ENCODE assay signal across 8 mouse cellular contexts in the genomic region with DNA sequence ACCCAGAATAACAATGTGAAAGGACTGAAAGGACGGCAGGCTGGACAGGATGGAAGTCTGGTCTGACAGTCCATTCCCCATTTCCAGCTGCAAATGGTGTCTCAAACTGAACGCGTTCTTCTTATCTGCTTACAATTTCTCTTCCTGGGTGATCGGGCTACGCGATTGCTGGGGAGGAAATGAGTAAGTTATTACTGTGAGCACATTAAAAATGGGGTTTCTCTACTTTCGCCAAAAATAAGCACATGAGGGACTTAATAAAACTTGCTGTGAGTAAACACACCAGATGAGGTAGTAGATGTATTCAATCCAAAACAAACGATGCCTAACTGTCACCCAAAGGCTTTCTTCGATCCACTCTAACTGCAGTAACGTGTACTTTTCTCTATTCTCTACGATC. TPM values are rescaled to one million over a fixed set of nuclear protein-coding genes. Genes with fewer than 3 reads are reported as not detected.
DNase-seq lines count a peak whose midpoint lies in the region; ATAC-seq and TF ChIP-seq lines count a peak whose summit lies in the region.

No protein-coding gene starts in this region.

- in situ Hi-C loops in ES-E14 (cut with MboI; ENCODE audit: low sequenced_read_pairs in 2 of 2, unreplicated experiment in 2 of 2), result loop anchor here in 1 of 2 experiments (25.0 kb wide), 1 partner anchor 374 kb away; no protein-coding TSS in a partner anchor

- DNase-seq in 416B (ENCODE audit: low read depth) (peak; percentile 74), ES-E14 (ENCODE audit: low read depth, low spot score) (no peak)
- peak; percentile 28 for DNase-seq in hindbrain, postnatal 0 days (ENCODE audit: low spot score)
- DNase-seq in neural tube, embryonic 11.5 days (ENCODE audit: low spot score), result no peak
- no peak for DNase-seq in cerebellum, adult 9-11 months
- DNase-seq in layer of hippocampus, postnatal 25 days (ENCODE audit: extremely low spot score in 1 of 2, low spot score in 1 of 2), result no peak

- H3K36me3 ChIP-seq in ES-E14 (ENCODE audit: control insufficient read depth, insufficient read depth, low read length, poor library complexity, severe bottlenecking), result no peaks in the 10 kb centered on the region
- no peaks in the 10 kb centered on the region for H3K36me3 ChIP-seq in hindbrain, postnatal 0 days (ENCODE audit: insufficient read depth, low read length)
- 0 out of 2 replicates have a peak, but pooled peaks cover 2% of the 10 kb centered on the region for H3K36me3 ChIP-seq in liver, embryonic 16.5 days (ENCODE audit: control insufficient read depth, insufficient read depth)
- H3K36me3 ChIP-seq in neural tube, embryonic 11.5 days (ENCODE audit: control insufficient read depth, insufficient read depth, low read length), result no peaks in the 10 kb centered on the region

- TF ChIP-seq CTCF in hindbrain, postnatal 0 days (IDR thresholded peaks at IDR 0.05; ENCODE audit: low read depth), result no peak

- peak overlapping the region; percentile 92 to 95 for H3K4me3 ChIP-seq in ES-E14 (ENCODE audit: insufficient read depth in 1 of 2, low read depth in 1 of 2, low read length in 2 of 2, poor library complexity in 1 of 2, severe bottlenecking in 1 of 2)
- H3K4me3 ChIP-seq in hindbrain, postnatal 0 days (ENCODE audit: low read length), result peak overlapping the region; percentile 91
- H3K4me3 ChIP-seq in liver, embryonic 16.5 days (ENCODE audit: low read depth, low read length), result peak overlapping the region; percentile 83
- peak overlapping the region; percentile 87 for H3K4me3 ChIP-seq in neural tube, embryonic 11.5 days (ENCODE audit: low read depth, low read length)

- H3K9ac ChIP-seq in ES-E14 (ENCODE audit: insufficient read depth, low read depth, low read length, poor library complexity, severe bottlenecking), result peak overlapping the region; percentile 85
- peak overlapping the region; percentile 94 for H3K9ac ChIP-seq in hindbrain, postnatal 0 days (replicated peaks; ENCODE audit: low read length)
- peak overlapping the region; percentile 96 for H3K9ac ChIP-seq in liver, embryonic 16.5 days (ENCODE audit: low read depth, low read length)
- H3K9ac ChIP-seq in neural tube, embryonic 11.5 days (ENCODE audit: low read length), result peak overlapping the region; percentile 82

- no peak overlapping the region for H3K27ac ChIP-seq in ES-E14 (ENCODE audit: insufficient read depth, low read depth, low read length, poor library complexity, severe bottlenecking)
- H3K27ac ChIP-seq in hindbrain, postnatal 0 days, result peak overlapping the region; percentile 98
- peak overlapping the region; percentile 91 for H3K27ac ChIP-seq in liver, embryonic 16.5 days (ENCODE audit: low read length)
- 0 out of 2 replicates have a peak overlapping the region, but pooled peaks have one; percentile 49 for H3K27ac ChIP-seq in neural tube, embryonic 11.5 days (ENCODE audit: low read depth, low read length)

- no peaks in the 10 kb centered on the region for H3K9me3 ChIP-seq in ES-E14 (ENCODE audit: control insufficient read depth, insufficient read depth, low read depth, low read length)
- H3K9me3 ChIP-seq in hindbrain, postnatal 0 days (ENCODE audit: low read length), result no peaks in the 10 kb centered on the region
- no peaks in the 10 kb centered on the region for H3K9me3 ChIP-seq in liver, embryonic 16.5 days (replicated peaks; ENCODE audit: control insufficient read depth, low read length)
- no peaks in the 10 kb centered on the region for H3K9me3 ChIP-seq in neural tube, embryonic 11.5 days (ENCODE audit: control insufficient read depth, low read length)

- ATAC-seq in erythroblast, adult 5-6 weeks (replicated peaks; ENCODE audit: low FRiP score, poor library complexity, severe bottlenecking), result 0 out of 2 replicates have a peak, but pooled peaks have one; percentile 22
- no peak for ATAC-seq in hindbrain, postnatal 0 days
- no peak for ATAC-seq in liver, embryonic 16.5 days (ENCODE audit: low read depth)
- ATAC-seq in neural tube, embryonic 11.5 days (ENCODE audit: insufficient read depth, low FRiP score, low TSS enrichment), result no peak

- WGBS in hindbrain, postnatal 0 days, result 1% methylated on average over 11 of the region's 11 CpGs
- WGBS in liver, embryonic 16.5 days (ENCODE audit: insufficient replicate concordance), result under 1% methylated on average over 11 of the region's 11 CpGs
- 4% methylated on average over 11 of the region's 11 CpGs for WGBS in neural tube, embryonic 11.5 days

- H3K4me2 ChIP-seq in hindbrain, postnatal 0 days (ENCODE audit: low read depth, low read length), result peak overlapping the region; percentile 57
- peak overlapping the region; percentile 48 for H3K4me2 ChIP-seq in liver, embryonic 16.5 days (ENCODE audit: low read depth, low read length)
- peak overlapping the region; percentile 63 for H3K4me2 ChIP-seq in neural tube, embryonic 11.5 days (ENCODE audit: low read depth)

- H3K27me3 ChIP-seq in hindbrain, postnatal 0 days (ENCODE audit: insufficient read depth, low read length), result no peaks in the 10 kb centered on the region
- no peaks in the 10 kb centered on the region for H3K27me3 ChIP-seq in liver, embryonic 16.5 days (ENCODE audit: control insufficient read depth, insufficient read depth, low read depth, low read length)
- no peaks in the 10 kb centered on the region for H3K27me3 ChIP-seq in neural tube, embryonic 11.5 days (ENCODE audit: control insufficient read depth, insufficient read depth, low read length)

- H3K4me1 ChIP-seq in ES-E14 (ENCODE audit: control insufficient read depth in 2 of 2, insufficient read depth in 2 of 2, low read length in 2 of 2, poor library complexity in 1 of 2), result 0 out of 4 replicates have a peak, but pooled peaks cover 0 to 4% of the 10 kb centered on the region in 2 experiments
- H3K4me1 ChIP-seq in hindbrain, postnatal 0 days (ENCODE audit: insufficient read depth, low read length), result 0 out of 2 replicates have a peak, but pooled peaks cover 5% of the 10 kb centered on the region
- H3K4me1 ChIP-seq in liver, embryonic 16.5 days (ENCODE audit: control insufficient read depth, low read depth, low read length), result peaks cover 3% of the 10 kb centered on the region; the same call in 1 of the 2 replicates
- no peaks in the 10 kb centered on the region; the same call in 1 of the 2 replicates for H3K4me1 ChIP-seq in neural tube, embryonic 11.5 days (ENCODE audit: control insufficient read depth, insufficient read depth, low read length)

TF ChIP-seq in ES-E14, 5 proteins besides CTCF, POLR2A, EP300 and RAD21:
- TF ChIP-seq MAFK (IDR thresholded peaks at IDR 0.05; ENCODE audit: insufficient read depth, low read depth, low read length), result no peak
- no peak for TF ChIP-seq ZC3H11A (IDR thresholded peaks at IDR 0.05; ENCODE audit: borderline replicate concordance, low read depth, low read length)
- no peak for TF ChIP-seq HCFC1 (IDR thresholded peaks at IDR 0.05; ENCODE audit: borderline replicate concordance, insufficient read depth, low read length)
- no peak for TF ChIP-seq ZNF384 (IDR thresholded peaks at IDR 0.05; ENCODE audit: low read depth, low read length)
- TF ChIP-seq CHD2 (IDR thresholded peaks at IDR 0.05; ENCODE audit: low read depth, low read length), result no peak
TF ChIP-seq in ES-E14: peak in this region for 0.

RNA-seq across cellular contexts. Expression of gene Arl4a, which starts 1.2 kb away (rescaled TPM):
- total RNA-seq in ES-E14 (2012; rRNA removed), result 18.5 and 20.2 TPM in 2 replicates
- 567 and 568 TPM in 2 replicates for total RNA-seq in erythroblast, adult 5-6 weeks (2015; ENCODE audit: low replicate concordance)
- total RNA-seq in erythroblast, adult 5-6 weeks (2017; ENCODE audit: low replicate concordance), result 331 and 428 TPM in 2 replicates
- total RNA-seq in hindbrain, postnatal 0 days (2014; rRNA removed), result 48.3 and 61.9 TPM in 2 replicates
- polyA plus RNA-seq in hindbrain, postnatal 0 days (2015; fragmentation: Nextera tagmentation; extraction: Ambion mirVana), result 113 and 114 TPM in 2 replicates
- 92.3 and 93.3 TPM in 2 replicates for polyA plus RNA-seq in liver, embryonic 16.5 days (2015; fragmentation: Nextera tagmentation; extraction: Ambion mirVana)
- 109 and 117 TPM in 2 replicates for polyA plus RNA-seq in neural tube, embryonic 11.5 days (2014; fragmentation: Nextera tagmentation; extraction: Ambion mirVana)
- 10 to 100 TPM; 27.0 to 32.6 TPM for total RNA-seq in layer of hippocampus, postnatal 25 days (2021)

Comparison
In these comparisons a context has a peak if more than half of its experiments do, and no peak if none do; other contexts are left out.
1. DNase-seq: peak in 416B (single experiment) and hindbrain, postnatal 0 days (single experiment); none in ES-E14 (single experiment), neural tube, embryonic 11.5 days (single experiment), cerebellum, adult 9-11 months (single experiment) and layer of hippocampus, postnatal 25 days (0 of 2).
2. Peak in every context shown above with its lines, with median percentiles within 50 percentile points of each other: H3K4me3 ChIP-seq, H3K9ac ChIP-seq and H3K4me2 ChIP-seq.